Mouse (Mus musculus) midbrain, embryonic 11.5 days (tissue): ENCODE measurements around the gene Morn2. TPM values are rescaled to one million over a fixed set of nuclear protein-coding genes. Genes with fewer than 3 reads are reported as not detected.

Experiments
- ATAC-seq: fragments of 200-750 bp; cut with Nextera tagmentation; 2 replicates; pipeline ENCODE4 v1.8.0; 2017; ENCODE audit warnings: moderate TSS enrichment, moderate library complexity; ENCODE audit not compliant: low FRiP score
- DNase-seq: peaks from one replicate; pipeline ENCODE4 v3.0.0; 2015; ENCODE audit warnings: low spot score; ENCODE audit errors: missing footprints
- H3K27ac ChIP-seq: fragments of 300-500 bp; sonication (generic); 2 replicates; pipeline ENCODE4 v1.5.1; 2014; ENCODE audit warnings: low read depth, low read length
- H3K27me3 ChIP-seq: fragments of 300-500 bp; sonication (generic); 2 replicates; pipeline ENCODE4 v1.6.1; 2014; ENCODE audit warnings: mild to moderate bottlenecking, low read length, moderate library complexity, mixed read lengths; ENCODE audit not compliant: control insufficient read depth, insufficient read depth
- H3K36me3 ChIP-seq: fragments of 300-500 bp; sonication (generic); 2 replicates; pipeline ENCODE4 v1.6.1; 2014; ENCODE audit warnings: mild to moderate bottlenecking, low read length, moderate library complexity, mixed read lengths; ENCODE audit not compliant: control insufficient read depth, insufficient read depth
- H3K4me1 ChIP-seq: fragments of 300-500 bp; sonication (generic); 2 replicates; pipeline ENCODE4 v1.6.1; 2014; ENCODE audit warnings: low read length; ENCODE audit not compliant: control insufficient read depth, insufficient read depth
- H3K4me2 ChIP-seq: fragments of 300-500 bp; sonication (generic); 2 replicates; pipeline ENCODE4 v1.6.1; 2014; ENCODE audit warnings: mild to moderate bottlenecking, moderate library complexity
- H3K4me3 ChIP-seq: fragments of 300-500 bp; sonication (generic); 2 replicates; pipeline ENCODE4 v1.5.1; 2014; ENCODE audit warnings: low read depth, low read length
- H3K9ac ChIP-seq: fragments of 300-500 bp; sonication (generic); 2 replicates; pipeline ENCODE4 v1.6.1; 2014; ENCODE audit warnings: low read length
- H3K9me3 ChIP-seq: fragments of 300-500 bp; sonication (generic); 2 replicates; pipeline ENCODE4 v1.6.1; 2016; ENCODE audit warnings: low read length; ENCODE audit not compliant: control insufficient read depth
- WGBS: fragments of 180-500 bp; shearing (Covaris S2); extraction: QIAGEN DNeasy Blood & Tissue Kit; methylation state at CpG from one replicate; pipeline ENCODE4 v1.1.7; 2014; 5-methylcytosine and 5-hydroxymethylcytosine counted together
- polyA plus RNA-seq: library from polyadenylated mRNA; unstranded; fragments of >200 nt; fragmentation: Nextera tagmentation; extraction: Ambion mirVana; gene quantifications from 2 replicates; pipeline ENCODE4 v1.2.1, GENCODE M21; 2014

Gene Morn2
- polyA plus RNA-seq, 1 experiment from 2014 or later = 44.6 TPM

- 14% methylated on average over 11 of the region's 11 CpGs for WGBS
- Histone ChIP-seq H3K4me3 (no peak overlapping the region), H3K9ac (no peak overlapping the region), H3K27ac (no peak overlapping the region), H3K9me3 (no peaks in the 10 kb centered on the region), H3K27me3 (no peaks in the 10 kb centered on the region), H3K4me1 (no peaks in the 10 kb centered on the region), H3K4me2 (no peak overlapping the region), H3K36me3 (no peaks in the 10 kb centered on the region)
- ATAC-seq = peak; percentile 70; the same call in 1 of the 2 replicates
- DNase-seq = peak; percentile 90
Measured at GRCm38 (mm10) chr17:80346591-80347125, 56.7 kb downstream of the Morn2 start.

Other genes starting within 250 kb of the Morn2 start
- 130 and 132 TPM in 2 replicates for gene Hnrnpll, start 227.9 kb upstream of the Morn2 start, polyA plus RNA-seq
- gene Galm, start 162.7 kb upstream of the Morn2 start, polyA plus RNA-seq = 7.1 and 7.6 TPM in 2 replicates
- gene Srsf7, start 82.9 kb upstream of the Morn2 start, polyA plus RNA-seq = 835 and 887 TPM in 2 replicates
- gene Ttc39d, start 82.7 kb upstream of the Morn2 start, polyA plus RNA-seq = 0.08 TPM in 1 of 2 replicates, not detected in the other
- 42.1 and 42.2 TPM in 2 replicates for gene Gemin6, start 65.8 kb upstream of the Morn2 start, polyA plus RNA-seq
- gene Dhx57, start 273 bp downstream of the Morn2 start, polyA plus RNA-seq = 21.3 and 24.5 TPM in 2 replicates
- gene Arhgef33, start 17.2 kb downstream of the Morn2 start, polyA plus RNA-seq = 0.57 and 0.98 TPM in 2 replicates
- 0.72 and 1.1 TPM in 2 replicates for gene Gm10190, start 83.3 kb downstream of the Morn2 start, polyA plus RNA-seq
- 8.6 and 8.9 TPM in 2 replicates for gene Sos1, start 190.2 kb downstream of the Morn2 start, polyA plus RNA-seq